Mouse (Mus musculus) hindbrain, postnatal 0 days (tissue): ENCODE data around the gene Moap1. TPM values are rescaled to one million over a fixed set of nuclear protein-coding genes. Genes with fewer than 3 reads are reported as not detected.

Source experiments
- ATAC-seq: fragments of 200-750 bp; cut with Nextera tagmentation; 2 replicates; pipeline ENCODE4 v1.8.0; 2017; ENCODE audit warnings: mild to moderate bottlenecking, moderate TSS enrichment, moderate library complexity
- DNase-seq: peaks from one replicate; pipeline ENCODE4 v3.0.0-alpha.2; 2015; ENCODE audit warnings: low spot score
- H3K27ac ChIP-seq: fragments of 300-500 bp; sonication (generic); 2 replicates; pipeline ENCODE4 v1.5.1; 2014; ENCODE audit warnings: mild to moderate bottlenecking
- H3K27me3 ChIP-seq: fragments of 300-500 bp; sonication (generic); 2 replicates; pipeline ENCODE4 v1.6.1; 2014; ENCODE audit warnings: low read length, mixed read lengths; ENCODE audit not compliant: insufficient read depth
- H3K36me3 ChIP-seq: fragments of 300-500 bp; sonication (generic); 2 replicates; pipeline ENCODE4 v1.6.1; 2014; ENCODE audit warnings: low read length, mixed read lengths; ENCODE audit not compliant: insufficient read depth
- H3K4me1 ChIP-seq: fragments of 300-500 bp; sonication (generic); 2 replicates; pipeline ENCODE4 v1.6.1; 2014; ENCODE audit warnings: antibody characterized with exemption, low read length, mixed read lengths; ENCODE audit not compliant: insufficient read depth
- H3K4me2 ChIP-seq: fragments of 300-500 bp; sonication (generic); 2 replicates; pipeline ENCODE4 v1.6.1; 2014; ENCODE audit warnings: low read depth, mild to moderate bottlenecking, low read length, moderate library complexity, mixed read lengths
- H3K4me3 ChIP-seq: fragments of 300-500 bp; sonication (generic); 2 replicates; pipeline ENCODE4 v1.5.1; 2014; ENCODE audit warnings: low read length
- H3K9ac ChIP-seq: fragments of 300-500 bp; sonication (generic); replicated peaks from 2 replicates; pipeline ENCODE4 v1.6.1; 2014; ENCODE audit warnings: mild to moderate bottlenecking, low read length, moderate library complexity, mixed read lengths
- H3K9me3 ChIP-seq: fragments of 300-500 bp; sonication (generic); 2 replicates; pipeline ENCODE4 v1.6.1; 2016; ENCODE audit warnings: low read length, mixed read lengths
- CTCF ChIP-seq: IDR thresholded peaks from 2 replicates; pipeline ENCODE4 v1.5.1; 2016; ENCODE audit warnings: antibody characterized with exemption, control low read depth, low read depth
- WGBS: fragments of 180-500 bp; shearing (Covaris S2); extraction: QIAGEN DNeasy Blood & Tissue Kit; methylation state at CpG from one replicate; pipeline ENCODE4 v1.1.7; 2014; 5-methylcytosine and 5-hydroxymethylcytosine counted together
- polyA plus RNA-seq: library from polyadenylated mRNA; unstranded; fragments of >200 nt; fragmentation: Nextera tagmentation; extraction: Ambion mirVana; gene quantifications from 2 replicates; pipeline ENCODE4 v1.2.1, GENCODE M21; 2015
- total RNA-seq: library from RNA; depleted of rRNA; stranded (reverse); fragments of >200 nt; gene quantifications from 2 replicates; pipeline ENCODE4 v1.2.3, GENCODE M21; 2014

The Moap1 gene
- total and polyA plus RNA-seq, 2 experiments from 2014 or later, result 13.9 to 64.9 TPM

GRCm38 (mm10) chr12:102719552-102720315 is 23.7 kb downstream of the Moap1 start:
- TF ChIP-seq CTCF, result peak; percentile 89
- no peak overlapping the region for H3K4me3 ChIP-seq
- H3K4me1 ChIP-seq, result no peaks in the 10 kb centered on the region
- 24% methylated on average over 13 of the region's 13 CpGs for WGBS
- peak overlapping the region; percentile 6; the same call in 1 of the 2 replicates for H3K4me2 ChIP-seq
- H3K27ac ChIP-seq, result no peak overlapping the region
- H3K27me3 ChIP-seq, result no peaks in the 10 kb centered on the region
- H3K9ac ChIP-seq, result no peak overlapping the region
- DNase-seq (peak; percentile 87), ATAC-seq (peak; percentile 86)
- no peaks in the 10 kb centered on the region for H3K36me3 ChIP-seq
- H3K9me3 ChIP-seq, result no peaks in the 10 kb centered on the region

DNA sequence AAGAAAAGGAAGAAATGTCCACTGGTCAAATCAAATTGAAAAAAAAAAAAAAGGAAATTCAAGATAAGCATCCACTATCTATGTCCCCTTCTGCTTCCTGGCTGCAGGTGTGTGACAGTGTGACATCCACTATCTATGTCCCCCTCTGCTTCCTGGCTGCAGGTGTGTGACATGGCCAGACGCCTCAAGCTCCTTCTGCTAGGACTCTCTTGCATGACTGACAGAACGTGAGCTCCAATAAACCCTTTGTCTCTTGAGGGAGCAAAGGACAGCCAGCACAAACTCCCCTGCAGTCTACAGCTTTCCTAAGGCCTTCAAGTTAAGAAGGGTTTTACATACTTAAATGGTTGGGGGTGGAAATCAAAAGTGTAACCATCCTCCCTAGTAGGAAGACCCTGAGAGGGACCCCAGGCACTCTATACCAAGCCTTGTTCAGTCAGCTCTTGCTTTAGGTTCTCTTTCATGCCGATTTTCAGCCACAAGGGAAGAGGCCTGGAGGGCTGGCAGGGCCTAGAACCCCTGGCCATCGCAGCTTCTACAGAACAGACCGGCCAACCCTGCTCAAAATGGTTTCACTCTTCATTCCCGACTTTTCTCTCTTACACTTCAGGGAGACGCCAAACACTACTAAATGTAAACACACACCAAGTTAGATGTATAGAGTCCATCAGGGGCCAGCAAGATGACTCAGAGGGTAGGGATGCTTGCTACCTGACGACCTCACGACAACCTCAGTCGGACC is 28.6 kb downstream of the Moap1 start:
- Histone ChIP-seq H3K4me1 (no peaks in the 10 kb centered on the region), H3K4me3 (no peak overlapping the region), H3K4me2 (no peak overlapping the region), H3K9me3 (no peaks in the 10 kb centered on the region), H3K9ac (no peak overlapping the region), H3K27ac (no peak overlapping the region), H3K27me3 (no peaks in the 10 kb centered on the region), H3K36me3 (no peaks in the 10 kb centered on the region)
- no peak for TF ChIP-seq CTCF
- ATAC-seq (no peak), DNase-seq (no peak)
- WGBS, result 78% methylated on average over 10 of the region's 10 CpGs

GRCm38 (mm10) chr12:102714116-102714515 is 29.3 kb downstream of the Moap1 start:
- no peak for ATAC-seq
- H3K36me3 ChIP-seq, result no peaks in the 10 kb centered on the region
- TF ChIP-seq CTCF, result no peak
- H3K4me1 ChIP-seq, result no peaks in the 10 kb centered on the region
- no peak for DNase-seq
- no peaks in the 10 kb centered on the region for H3K9me3 ChIP-seq
- 78% methylated on average over 2 of the region's 2 CpGs for WGBS
- no peak overlapping the region for H3K4me3 ChIP-seq
- H3K27ac ChIP-seq, result no peak overlapping the region
- no peaks in the 10 kb centered on the region for H3K27me3 ChIP-seq
- H3K9ac ChIP-seq, result no peak overlapping the region
- H3K4me2 ChIP-seq, result no peak overlapping the region

GRCm38 (mm10) chr12:102713153-102713865 is 30.2 kb downstream of the Moap1 start:
- H3K4me2 ChIP-seq, result no peak overlapping the region
- H3K27me3 ChIP-seq, result no peaks in the 10 kb centered on the region
- H3K36me3 ChIP-seq, result no peaks in the 10 kb centered on the region
- H3K9ac ChIP-seq, result no peak overlapping the region
- WGBS, result 77% methylated on average over 20 of the region's 20 CpGs
- no peak for TF ChIP-seq CTCF
- ATAC-seq, result no peak
- no peak overlapping the region for H3K27ac ChIP-seq
- DNase-seq, result no peak
- no peak overlapping the region for H3K4me3 ChIP-seq
- H3K9me3 ChIP-seq, result no peaks in the 10 kb centered on the region
- H3K4me1 ChIP-seq, result no peaks in the 10 kb centered on the region

GRCm38 (mm10) chr12:102710851-102711375 is 32.5 kb downstream of the Moap1 start:
- DNase-seq (no peak), ATAC-seq (no peak)
- no peak overlapping the region for H3K27ac ChIP-seq
- H3K4me1 ChIP-seq, result no peaks in the 10 kb centered on the region
- H3K9me3 ChIP-seq, result no peaks in the 10 kb centered on the region
- no peak overlapping the region for H3K4me2 ChIP-seq
- no peak for TF ChIP-seq CTCF
- no peaks in the 10 kb centered on the region for H3K36me3 ChIP-seq
- 34% methylated on average over 4 of the region's 4 CpGs for WGBS
- no peaks in the 10 kb centered on the region for H3K27me3 ChIP-seq
- H3K4me3 ChIP-seq, result no peak overlapping the region
- H3K9ac ChIP-seq, result no peak overlapping the region

DNA sequence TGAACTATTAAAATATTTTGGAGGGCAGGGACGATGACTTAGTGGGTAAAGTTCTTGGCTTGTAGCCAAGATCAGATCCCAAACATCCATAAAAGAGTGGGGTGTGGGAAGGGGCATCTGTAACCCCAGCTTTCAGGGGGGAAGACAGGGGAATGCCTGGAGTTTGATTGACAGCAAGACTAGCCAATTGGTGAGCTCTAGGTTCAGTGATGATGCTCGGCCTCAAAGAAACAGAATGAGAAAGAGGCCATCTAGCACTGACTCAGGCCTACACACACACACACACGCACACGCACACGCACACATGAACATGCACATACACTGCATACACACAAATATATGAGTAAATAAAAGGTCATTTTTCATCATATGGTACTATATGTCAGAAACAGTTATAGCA is 33.6 kb downstream of the Moap1 start:
- 86% methylated on average over 5 of the region's 5 CpGs for WGBS
- TF ChIP-seq CTCF, result no peak

More for the DNA sequence above, 33.6 kb downstream of the Moap1 start:
- H3K27ac ChIP-seq, result no peak overlapping the region
- no peak for ATAC-seq
- no peaks in the 10 kb centered on the region for H3K9me3 ChIP-seq
- H3K36me3 ChIP-seq, result no peaks in the 10 kb centered on the region
- no peaks in the 10 kb centered on the region for H3K27me3 ChIP-seq
- no peak for DNase-seq
- no peaks in the 10 kb centered on the region for H3K4me1 ChIP-seq
- H3K4me3 ChIP-seq, result no peak overlapping the region
- H3K4me2 ChIP-seq, result no peak overlapping the region
- H3K9ac ChIP-seq, result no peak overlapping the region
